Mouse (Mus musculus) yolk sac, embryonic 10.5 days (tissue): ENCODE results near the gene Bpifa3.
"Not testable (repeated sequence)": the region's sequence is repeated elsewhere in the genome, so short reads cannot be mapped to it uniquely, and the experiment has no call there.

Source experiments
- DNase-seq: peaks from one replicate; pipeline ENCODE4 v3.0.0-alpha.2; 2017; ENCODE audit warnings: low spot score

Bpifa3 gene

DNA sequence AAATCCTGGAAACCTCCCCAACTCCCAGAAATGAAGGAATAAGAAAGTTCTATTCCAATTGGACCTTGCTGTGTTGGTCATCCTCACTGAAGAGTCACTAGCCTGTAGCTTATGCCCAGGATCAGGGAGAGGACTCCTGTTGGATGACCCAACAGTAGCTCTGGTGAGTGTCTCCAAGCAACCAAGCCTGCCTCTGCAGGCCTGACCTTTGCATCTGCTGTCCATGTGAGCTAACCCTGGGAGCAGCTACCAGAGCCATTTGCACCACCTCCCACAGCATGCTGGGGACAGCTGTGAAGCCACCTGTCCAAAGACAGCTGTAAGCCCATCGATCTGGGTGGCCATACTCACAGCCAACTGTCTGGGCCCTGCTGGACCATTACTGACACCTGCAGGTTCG, at the start of gene Bpifa3:
TSS of gene Bpifa3 (plus strand) at position 217 of the 400 bp plus-strand sequence.
- no peak for DNase-seq

DNA sequence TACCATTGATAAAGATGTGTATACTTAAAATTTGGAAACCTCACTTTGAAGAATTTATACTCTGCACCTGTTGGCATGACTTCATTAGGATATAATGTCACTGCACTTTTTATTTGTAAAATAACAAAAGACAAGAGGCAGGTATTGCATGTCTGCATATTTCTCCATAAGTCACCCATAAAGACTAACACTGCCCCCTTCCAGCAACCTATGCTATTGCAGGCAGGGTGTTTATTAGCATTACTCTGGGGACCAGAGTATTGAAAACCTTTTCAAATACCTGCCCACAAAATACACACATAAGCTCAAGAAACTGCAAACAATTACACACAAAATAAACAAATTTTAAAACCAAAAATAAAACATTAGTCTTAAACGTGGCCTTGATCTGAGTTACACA, 32.4 kb upstream of the Bpifa3 start:
- no peak for DNase-seq

- no peak for DNase-seq
These were observed 12.8 kb upstream of the Bpifa3 start for GRCm38 (mm10) chr2:154117381-154117780.

GRCm38 (mm10) chr2:154142580-154142979, 12.4 kb downstream of the Bpifa3 start, which contains the start of gene Bpifa1:
Bpifa1 (plus strand) TSS chr2:154142880.
- no peak for DNase-seq

- DNase-seq: no peak
These were observed 13.6 kb downstream of the Bpifa3 start for GRCm38 (mm10) chr2:154143735-154144134.

DNA sequence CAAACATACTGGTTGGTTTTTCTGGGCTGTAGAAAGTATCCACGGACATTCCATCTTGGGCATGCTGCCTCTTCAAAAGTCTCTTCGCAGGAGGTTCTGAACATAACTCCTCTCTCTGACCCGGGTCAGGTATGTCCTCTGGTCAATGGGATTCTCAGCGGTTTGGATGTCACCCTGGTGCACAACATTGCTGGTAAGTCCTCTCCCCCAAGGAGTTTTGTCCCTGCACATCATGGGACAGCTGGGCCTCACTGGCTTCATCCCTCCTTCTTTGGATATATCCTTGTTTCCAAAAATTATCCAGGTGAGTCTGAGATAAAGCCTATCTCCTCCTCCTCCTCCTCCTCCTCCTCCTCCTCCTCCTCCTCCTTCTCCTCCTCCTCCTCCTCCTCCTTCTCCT, 17.4 kb downstream of the Bpifa3 start:
- DNase-seq: no peak

- no peak for DNase-seq
These were observed 28.3 kb downstream of the Bpifa3 start for GRCm38 (mm10) chr2:154158433-154158832.

- DNase-seq: no peak
These were observed 32.2 kb downstream of the Bpifa3 start, which contains the start of gene Bpifa5 for GRCm38 (mm10) chr2:154162307-154162706. Bpifa5 (plus strand) TSS chr2:154162607.

- no peak for DNase-seq
These were observed 33.2 kb downstream of the Bpifa3 start for GRCm38 (mm10) chr2:154163306-154163705.

GRCm38 (mm10) chr2:154169172-154169571, 39.0 kb downstream of the Bpifa3 start:
- DNase-seq: no peak

DNA sequence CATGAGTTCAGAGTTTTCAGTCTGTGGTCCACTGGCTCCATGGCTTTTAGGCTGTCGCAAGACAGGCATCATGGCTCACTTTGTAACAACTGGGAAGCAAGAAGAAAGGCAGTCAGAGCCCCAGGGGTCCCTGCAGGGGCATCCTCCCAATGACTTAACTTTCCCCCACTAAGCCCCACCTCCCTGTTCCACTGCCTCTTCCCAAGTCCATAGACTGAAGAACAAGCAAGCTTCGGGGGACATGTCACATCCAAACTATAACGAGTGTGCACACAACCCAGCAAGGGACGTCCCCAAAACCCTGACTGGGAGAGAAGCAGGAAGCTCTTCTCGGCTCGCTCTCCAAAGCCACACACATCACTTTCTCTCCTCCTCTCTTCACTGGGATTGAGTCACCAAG, 41.5 kb downstream of the Bpifa3 start:
- DNase-seq: no peak

DNA sequence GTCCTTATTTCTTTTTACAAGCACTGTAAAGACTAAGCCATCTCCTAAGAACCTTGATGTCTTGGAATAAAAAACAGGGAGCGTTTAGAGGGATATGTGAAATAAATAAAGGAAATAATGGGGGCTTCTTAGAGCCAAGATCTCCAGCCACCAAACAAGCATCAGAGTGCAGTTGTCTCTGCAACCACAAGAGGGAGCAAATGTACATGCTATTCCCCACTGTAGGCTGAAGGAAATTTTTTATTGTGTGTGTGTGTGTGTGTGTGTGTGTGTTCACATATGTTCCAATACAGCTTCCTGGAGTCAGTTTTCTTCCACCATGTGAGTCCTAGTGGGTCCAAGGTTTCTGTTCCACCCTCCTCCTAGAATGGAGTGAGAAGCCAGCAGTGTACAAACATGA, 43.2 kb downstream of the Bpifa3 start:
- DNase-seq: no peak

- not testable (repeated sequence) for DNase-seq
These were observed 51.8 kb downstream of the Bpifa3 start for GRCm38 (mm10) chr2:154181900-154182299.

DNA sequence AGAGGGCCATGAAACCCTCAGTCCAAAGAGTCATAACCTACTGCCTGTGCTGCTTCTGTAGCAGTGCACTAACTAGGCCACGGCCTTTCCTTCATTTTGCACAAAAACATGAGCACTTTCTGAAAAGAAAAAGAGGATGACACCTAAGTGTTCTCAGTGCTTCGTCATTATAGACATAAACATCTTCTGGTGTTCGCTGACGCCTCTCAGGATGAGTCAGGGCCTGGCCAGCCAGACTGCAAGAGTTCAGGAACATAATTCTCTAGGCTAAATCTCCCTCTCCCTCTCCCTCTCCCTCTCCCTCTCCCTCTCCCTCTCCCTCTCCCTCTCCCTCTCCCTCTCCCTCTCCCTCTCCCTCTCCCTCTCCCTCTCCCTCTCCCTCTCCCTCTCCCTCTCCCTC, 52.9 kb downstream of the Bpifa3 start:
- DNase-seq: not testable (repeated sequence)

- no peak for DNase-seq
These were observed 55.2 kb downstream of the Bpifa3 start for GRCm38 (mm10) chr2:154185319-154185718.

GRCm38 (mm10) chr2:154185748-154186147, 55.6 kb downstream of the Bpifa3 start:
- DNase-seq: no peak

- no peak for DNase-seq
These were observed 57.3 kb downstream of the Bpifa3 start for GRCm38 (mm10) chr2:154187468-154187867.
